Mouse (Mus musculus) monocyte, adult 2 months (primary cell): ENCODE measurements around the gene Epyc.

Experiments
- DNase-seq, 2 experiments: peaks; one replicate each; pipeline ENCODE4 v3.0.0; 2022; ENCODE audit warnings: low spot score in 2 of 2, low read depth in 1 of 2

Epyc gene

DNA sequence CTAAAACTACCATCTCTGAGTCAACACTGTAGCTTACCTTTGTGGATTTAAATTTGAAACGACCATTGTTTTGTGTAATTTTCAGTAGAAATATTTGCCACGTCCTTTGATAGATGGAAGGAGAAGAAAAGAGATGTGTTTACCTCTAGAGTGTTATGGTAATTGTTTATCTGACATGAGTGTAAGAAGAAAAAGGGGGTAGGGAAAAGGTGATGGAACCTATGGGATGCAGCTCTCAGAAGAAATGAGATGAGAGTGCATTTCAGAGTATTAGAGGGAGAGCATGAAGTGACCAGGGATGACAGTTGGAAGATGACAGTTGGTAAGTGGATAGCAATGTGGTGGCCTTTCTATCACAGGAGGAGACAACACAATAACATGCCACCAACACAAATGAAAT is at the start of gene Epyc:
Gene Epyc, plus strand, starts transcription at position 301 of the 400 bp plus-strand sequence.
- DNase-seq, result no peak

DNA sequence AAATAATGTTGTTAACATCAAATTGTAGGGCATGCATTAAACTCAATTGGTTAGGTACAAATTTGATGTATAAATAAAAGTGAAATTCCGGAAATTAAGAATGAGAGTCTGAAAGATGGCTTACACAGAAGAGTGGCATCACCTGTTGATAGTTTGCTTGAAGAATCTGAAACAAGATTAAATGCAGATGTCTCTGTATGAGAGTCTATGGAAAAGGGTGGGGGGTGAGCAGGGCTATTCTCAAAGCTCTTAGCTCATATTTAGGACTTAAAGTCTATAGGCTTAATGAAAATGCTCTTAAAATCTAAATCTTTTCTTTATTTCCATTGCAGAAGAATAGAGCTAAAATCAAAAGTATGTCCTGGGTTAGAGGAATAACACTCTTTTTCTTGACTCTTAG is 48.2 kb upstream of the Epyc start:
- no peak for DNase-seq

- no peak for DNase-seq
Observed at GRCm38 (mm10) chr10:97601744-97602143, 42.1 kb upstream of the Epyc start.

- DNase-seq, result no peak
Observed at GRCm38 (mm10) chr10:97603256-97603655, 40.6 kb upstream of the Epyc start.

DNA sequence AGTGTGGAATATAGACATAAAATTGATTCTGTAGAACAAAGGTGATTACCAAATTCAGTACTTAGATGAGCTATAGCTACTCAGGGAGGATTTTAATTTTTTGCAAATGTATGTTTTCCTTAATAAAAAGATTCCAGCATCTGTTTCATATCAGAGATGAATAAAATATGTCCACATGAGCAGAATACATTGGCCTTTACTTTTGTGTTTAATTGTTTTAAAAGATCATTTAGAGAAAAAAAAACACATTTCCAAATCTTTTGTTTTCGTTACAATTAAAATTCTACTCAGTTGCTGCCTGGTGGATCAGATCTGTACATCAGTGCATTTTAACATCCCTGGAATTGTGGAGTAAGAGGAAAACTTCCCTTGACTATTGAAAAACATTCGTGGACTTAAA is 37.3 kb upstream of the Epyc start, which contains the start of gene Kera:
Gene Kera, plus strand, starts transcription at position 301 of the 400 bp plus-strand sequence.
- DNase-seq, result no peak

- no peak for DNase-seq
Observed at GRCm38 (mm10) chr10:97622328-97622727, 21.5 kb upstream of the Epyc start.

- DNase-seq, result no peak
Observed at GRCm38 (mm10) chr10:97624381-97624780, 19.5 kb upstream of the Epyc start.

GRCm38 (mm10) chr10:97625116-97625515 is 18.8 kb upstream of the Epyc start:
- DNase-seq, result no peak

DNA sequence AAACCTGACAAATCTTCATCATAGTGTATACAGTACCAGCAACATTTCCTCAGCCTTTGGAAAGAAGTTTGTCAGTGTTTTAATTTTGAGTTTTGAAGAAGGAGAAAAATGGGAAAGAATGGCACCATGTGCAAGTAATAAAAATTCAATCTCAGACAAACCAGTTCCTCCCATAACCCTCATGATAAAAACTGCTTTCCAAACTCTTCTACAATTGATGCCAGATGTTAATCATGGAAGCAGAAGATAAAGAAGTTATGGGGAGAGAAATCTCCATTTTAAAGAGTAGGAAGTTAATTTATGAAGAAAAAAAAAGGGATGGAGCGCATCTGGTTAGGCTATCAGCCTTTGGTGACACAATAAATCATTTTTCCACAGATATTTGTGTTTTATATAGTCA is 17.3 kb upstream of the Epyc start:
- no peak for DNase-seq

- DNase-seq, result no peak
Observed at GRCm38 (mm10) chr10:97631061-97631460, 12.8 kb upstream of the Epyc start.

GRCm38 (mm10) chr10:97641926-97642325 is 1.9 kb upstream of the Epyc start:
- DNase-seq, result no peak

- no peak for DNase-seq
Observed at GRCm38 (mm10) chr10:97650334-97650733, 6.5 kb downstream of the Epyc start.

GRCm38 (mm10) chr10:97659489-97659888 is 15.6 kb downstream of the Epyc start:
- no peak for DNase-seq

GRCm38 (mm10) chr10:97668656-97669055 is 24.8 kb downstream of the Epyc start:
- no peak for DNase-seq

- DNase-seq, result no peak
Observed at GRCm38 (mm10) chr10:97670202-97670601, 26.3 kb downstream of the Epyc start.

- no peak for DNase-seq
Observed at GRCm38 (mm10) chr10:97673239-97673638, 29.4 kb downstream of the Epyc start.

DNA sequence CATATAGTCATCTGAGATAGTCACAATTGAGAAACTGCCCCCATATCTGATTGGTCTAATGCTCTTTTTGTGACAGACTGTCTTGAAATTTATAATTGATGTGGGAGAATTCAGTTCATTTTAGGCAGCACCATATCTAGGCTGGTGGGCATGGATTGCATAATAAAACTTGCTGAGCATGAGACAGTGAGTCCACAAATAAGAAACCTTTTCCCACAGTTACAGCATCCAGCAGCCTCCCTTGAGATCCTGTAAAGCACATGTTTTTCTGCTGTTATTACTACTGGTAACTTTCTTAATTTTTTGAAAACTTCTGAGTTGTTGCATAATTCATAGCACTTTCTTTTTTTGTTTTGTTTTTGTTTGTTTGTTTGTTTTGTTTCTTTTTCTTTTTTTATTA is 39.1 kb downstream of the Epyc start:
- no peak for DNase-seq

DNA sequence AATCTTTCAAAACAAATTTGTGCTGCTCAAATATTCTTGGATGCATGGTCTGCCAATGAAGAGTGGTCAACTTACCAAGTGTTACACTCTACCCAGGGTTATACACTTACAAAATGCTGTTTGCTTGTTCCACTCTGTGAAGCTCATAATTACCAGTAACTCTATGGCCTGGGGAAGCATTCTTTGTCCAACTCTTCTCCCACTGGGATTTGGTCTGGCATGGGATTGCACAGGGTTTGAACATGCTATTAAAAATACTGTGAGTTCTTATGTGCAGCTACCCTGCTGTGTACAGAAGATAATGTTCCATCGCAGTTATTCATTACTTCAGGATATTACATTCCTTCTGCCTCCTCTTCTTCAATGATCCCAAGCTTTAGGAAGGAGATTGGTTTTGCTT is 43.3 kb downstream of the Epyc start:
- DNase-seq, result no peak

DNA sequence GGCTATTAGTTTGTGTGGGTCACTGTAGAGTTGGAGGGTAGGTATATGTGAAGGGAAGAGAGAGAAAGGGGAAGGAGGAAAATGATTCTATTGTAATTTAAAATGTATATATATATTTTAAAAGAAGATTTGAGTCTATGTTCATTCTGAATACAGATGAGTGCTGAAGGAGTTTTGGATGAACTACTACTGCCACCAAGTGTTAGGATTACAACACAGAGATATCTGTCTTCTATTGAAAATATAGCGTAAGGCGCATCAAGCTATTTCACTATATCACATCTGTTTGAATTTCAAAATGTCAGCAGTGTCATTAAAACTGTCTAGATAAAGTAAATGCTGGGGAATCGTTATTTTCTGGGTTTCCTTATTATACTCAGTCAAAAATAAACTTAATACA is 45.6 kb downstream of the Epyc start:
- no peak for DNase-seq

GRCm38 (mm10) chr10:97692913-97693312 is 49.0 kb downstream of the Epyc start, which contains the start of gene Ccer1:
Gene Ccer1, plus strand, starts transcription at chr10:97693059.
- no peak for DNase-seq

DNA sequence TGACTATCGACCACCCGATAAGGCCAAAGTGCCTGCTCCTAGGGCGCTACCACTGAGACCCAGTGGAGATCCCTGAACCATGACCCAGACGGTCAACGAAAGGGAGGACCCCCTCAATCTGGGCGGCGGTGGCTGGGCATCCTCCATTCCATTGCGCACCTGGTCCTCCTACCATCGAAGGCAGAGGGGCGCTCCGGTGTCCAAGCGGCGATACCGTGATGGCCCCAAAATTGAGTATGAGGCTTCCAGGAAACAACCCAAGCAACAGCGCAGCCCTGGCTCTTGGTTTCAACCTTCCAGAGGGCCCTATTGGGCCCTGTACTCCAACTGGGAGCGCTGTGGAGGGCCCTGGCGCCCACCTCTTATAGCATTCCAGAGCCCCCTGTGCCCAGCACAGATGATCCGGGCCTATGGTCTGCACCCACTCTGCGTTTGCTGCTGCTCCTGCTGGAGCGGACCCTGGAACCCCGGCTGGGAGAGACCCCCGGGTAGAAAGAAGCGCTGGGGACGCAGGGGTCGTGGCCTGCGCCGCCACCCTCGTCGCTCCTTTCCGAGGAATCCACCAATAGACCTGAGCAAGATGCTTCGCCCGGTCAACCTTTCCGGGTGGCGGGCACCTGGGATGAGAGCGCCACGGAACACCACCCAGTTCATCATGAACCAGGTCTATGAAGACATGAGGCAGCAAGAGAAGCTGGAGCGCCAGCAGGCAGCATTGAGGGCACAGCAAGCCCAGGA is 49.7 kb downstream of the Epyc start:
- no peak for DNase-seq

DNA sequence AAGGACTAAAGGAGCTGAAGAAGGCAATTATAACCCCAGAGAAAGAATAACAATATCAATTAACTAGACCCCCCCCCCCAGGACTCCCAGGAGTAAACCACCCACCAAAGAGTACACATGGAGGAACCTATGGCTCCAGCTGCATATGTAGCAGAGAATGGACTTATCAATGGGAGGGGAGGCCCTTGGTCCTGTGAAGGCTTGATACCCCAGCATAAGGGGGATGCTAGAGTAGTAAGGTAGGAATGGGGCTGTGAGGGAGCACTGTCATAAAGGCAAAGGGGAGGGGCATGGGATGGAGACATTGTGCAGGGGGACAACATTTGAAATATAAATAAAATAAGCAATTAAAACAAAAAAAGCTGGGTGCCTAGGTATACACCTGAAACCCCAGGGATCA is 58.5 kb downstream of the Epyc start:
- DNase-seq, result no peak

GRCm38 (mm10) chr10:97704562-97704961 is 60.7 kb downstream of the Epyc start:
- DNase-seq, result no peak
